Mouse (Mus musculus): Measurements from ENCODE around the gene Phb2.

Phb2 gene

GRCm38 (mm10) chr6:124690517-124690916, 21.6 kb upstream of the Phb2 start:
- DNase-seq (ENCODE audit: low spot score in 2 of 2) = no peak

- no peak for DNase-seq (ENCODE audit: low spot score in 2 of 2)
These were observed 18.7 kb upstream of the Phb2 start for GRCm38 (mm10) chr6:124693243-124693981.

GRCm38 (mm10) chr6:124694166-124694955, 17.8 kb upstream of the Phb2 start:
- peak; percentile 58 to 66 for DNase-seq (ENCODE audit: low spot score in 2 of 2)

DNA sequence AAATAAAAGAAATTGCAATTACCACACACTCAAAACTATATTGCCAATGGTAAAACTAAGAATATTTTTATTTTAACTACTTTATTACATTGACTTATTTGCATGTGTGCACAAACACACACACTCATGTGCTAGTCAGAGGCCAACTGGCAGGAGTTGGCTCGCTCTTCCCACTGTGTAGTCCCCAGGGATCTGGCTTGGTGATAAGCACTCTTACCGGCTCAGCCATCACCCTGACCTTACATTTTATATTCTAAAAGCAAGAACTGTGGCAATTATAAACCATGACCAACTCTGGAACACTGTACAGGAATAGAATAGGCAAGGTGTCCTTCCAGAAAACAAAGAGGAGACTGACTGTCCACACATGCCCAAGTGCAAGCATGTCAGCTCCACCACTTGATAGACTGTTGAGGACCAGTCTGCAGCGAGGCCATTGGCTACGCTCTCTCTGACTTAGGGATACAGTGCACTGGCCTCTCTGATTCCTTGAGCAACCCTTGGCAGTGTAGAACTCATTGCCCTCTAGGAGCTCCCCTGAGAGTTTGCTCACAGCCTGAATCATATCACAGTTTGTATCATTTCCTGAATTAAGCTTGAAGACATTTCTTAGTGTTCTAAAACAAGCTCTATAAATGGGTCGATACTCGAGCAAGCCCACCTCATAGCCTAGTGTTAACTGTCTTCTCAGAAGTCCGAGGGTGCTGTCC, 15.5 kb upstream of the Phb2 start:
- DNase-seq (ENCODE audit: low spot score in 2 of 2) = no peak

GRCm38 (mm10) chr6:124698751-124699150, 13.4 kb upstream of the Phb2 start:
- no peak for DNase-seq (ENCODE audit: low spot score in 2 of 2)

DNA sequence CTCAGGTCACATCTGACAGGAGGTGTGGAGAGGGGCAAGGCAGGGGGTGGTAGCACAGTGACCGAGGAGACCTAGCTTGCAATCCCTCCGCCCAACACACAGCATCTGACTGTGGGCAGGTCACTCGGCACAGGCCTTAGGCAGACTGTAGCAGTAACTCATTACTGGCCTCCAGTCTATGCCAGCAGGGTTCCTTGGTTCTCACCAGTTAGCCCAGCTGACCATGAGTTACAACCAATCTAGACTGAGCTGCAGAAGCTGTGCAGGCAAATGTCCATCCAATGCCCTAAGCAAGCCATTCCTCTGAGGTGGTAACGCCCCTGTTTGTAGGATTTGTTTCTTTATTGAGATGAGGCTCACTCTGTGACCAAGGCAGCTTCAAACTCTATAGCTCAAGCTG, 12.8 kb upstream of the Phb2 start:
- DNase-seq (ENCODE audit: low spot score in 2 of 2) = no peak

DNA sequence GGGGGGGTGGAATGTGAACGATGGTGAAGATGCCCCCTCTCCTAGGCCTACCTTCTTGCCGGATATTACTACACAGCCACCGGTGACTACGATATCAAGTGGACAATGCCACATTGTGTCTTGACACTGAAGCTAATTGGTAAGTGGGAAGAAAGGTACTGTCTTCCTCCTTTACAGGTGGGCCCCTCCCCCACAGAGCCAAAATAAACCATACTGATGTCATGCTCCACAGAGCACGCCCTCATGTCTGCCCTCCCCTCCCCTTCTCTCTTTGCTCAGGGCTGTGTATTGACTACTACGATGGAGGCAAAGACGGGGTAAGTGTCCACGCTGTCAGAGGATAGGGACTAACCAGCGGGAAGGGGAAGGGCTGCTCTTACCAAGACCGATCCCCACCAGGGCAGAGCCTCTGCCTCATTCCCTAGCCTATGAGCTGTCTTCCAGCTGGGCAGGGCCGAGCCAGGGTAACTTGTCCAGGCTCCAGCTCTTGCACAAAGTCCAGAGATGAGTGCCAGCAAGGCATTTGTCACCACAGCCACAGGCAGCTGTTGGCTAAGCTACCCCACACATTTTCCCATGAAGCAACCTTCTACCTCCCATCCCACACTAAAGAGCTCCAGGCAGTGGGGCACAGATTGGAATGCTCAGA, 12.1 kb upstream of the Phb2 start:
- DNase-seq (ENCODE audit: low spot score in 2 of 2) = no peak

GRCm38 (mm10) chr6:124701338-124701737, 10.8 kb upstream of the Phb2 start:
- no peak for DNase-seq (ENCODE audit: low spot score in 2 of 2)

- no peak for DNase-seq (ENCODE audit: low spot score in 2 of 2)
These were observed 9.9 kb upstream of the Phb2 start for GRCm38 (mm10) chr6:124702102-124702783.

- DNase-seq (ENCODE audit: low spot score in 2 of 2) = no peak
These were observed 9.4 kb upstream of the Phb2 start for GRCm38 (mm10) chr6:124702784-124703103.

GRCm38 (mm10) chr6:124703789-124704188, 8.3 kb upstream of the Phb2 start:
- DNase-seq (ENCODE audit: low spot score in 2 of 2) = no peak

DNA sequence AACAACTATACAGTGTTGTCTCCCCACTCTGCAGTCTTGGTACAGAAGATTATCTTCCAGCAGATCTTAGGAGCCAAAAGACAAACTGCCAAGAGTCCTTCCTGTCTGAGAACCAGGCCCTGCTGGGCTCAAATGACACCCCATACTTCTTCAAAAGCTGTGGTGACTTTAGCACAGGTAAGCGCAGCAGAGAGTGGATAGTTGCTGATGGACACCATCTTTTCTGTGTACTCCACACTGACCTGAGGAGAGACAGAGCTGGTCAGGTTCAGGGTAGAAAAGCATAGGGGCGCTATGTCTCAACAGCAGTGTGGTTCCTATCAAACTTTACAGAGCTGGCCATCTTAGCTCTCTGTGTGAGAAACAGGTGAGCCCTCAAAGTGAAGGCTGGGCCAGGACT, 7.7 kb upstream of the Phb2 start:
- no peak for DNase-seq (ENCODE audit: low spot score in 2 of 2)

DNA sequence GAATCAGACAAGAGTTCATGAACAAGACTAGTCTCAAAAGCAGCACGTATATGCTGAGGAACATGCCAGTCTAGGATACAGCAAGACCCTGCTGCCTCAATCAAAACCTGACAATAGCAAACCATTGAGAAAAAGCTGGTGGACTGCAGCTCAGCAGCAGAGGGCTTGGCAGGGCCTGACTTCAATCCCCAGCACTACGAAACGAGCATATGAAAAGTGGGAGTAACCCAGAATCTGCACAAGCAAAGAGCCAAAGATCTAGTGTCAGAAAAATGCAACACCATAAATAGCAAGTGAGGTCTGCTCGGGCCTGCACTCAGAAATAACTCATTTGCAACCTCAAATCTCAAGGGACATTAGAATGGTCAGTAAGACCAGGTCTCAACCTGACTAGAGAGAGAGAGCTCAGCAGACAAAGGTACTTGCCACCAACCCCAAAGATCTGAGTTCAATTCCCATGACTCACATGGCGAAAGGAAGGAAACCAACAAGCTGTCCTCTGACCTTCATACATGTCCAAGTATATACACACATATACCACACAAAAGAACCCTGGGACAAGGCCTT, 6.0 kb upstream of the Phb2 start:
- DNase-seq (ENCODE audit: low spot score in 2 of 2) = no peak

- no peak for DNase-seq (ENCODE audit: low spot score in 2 of 2)
These were observed 3.7 kb upstream of the Phb2 start for GRCm38 (mm10) chr6:124708289-124708889.

- no peak for DNase-seq (ENCODE audit: low spot score in 2 of 2)
These were observed 782 bp downstream of the Phb2 start for GRCm38 (mm10) chr6:124712918-124713317.

DNA sequence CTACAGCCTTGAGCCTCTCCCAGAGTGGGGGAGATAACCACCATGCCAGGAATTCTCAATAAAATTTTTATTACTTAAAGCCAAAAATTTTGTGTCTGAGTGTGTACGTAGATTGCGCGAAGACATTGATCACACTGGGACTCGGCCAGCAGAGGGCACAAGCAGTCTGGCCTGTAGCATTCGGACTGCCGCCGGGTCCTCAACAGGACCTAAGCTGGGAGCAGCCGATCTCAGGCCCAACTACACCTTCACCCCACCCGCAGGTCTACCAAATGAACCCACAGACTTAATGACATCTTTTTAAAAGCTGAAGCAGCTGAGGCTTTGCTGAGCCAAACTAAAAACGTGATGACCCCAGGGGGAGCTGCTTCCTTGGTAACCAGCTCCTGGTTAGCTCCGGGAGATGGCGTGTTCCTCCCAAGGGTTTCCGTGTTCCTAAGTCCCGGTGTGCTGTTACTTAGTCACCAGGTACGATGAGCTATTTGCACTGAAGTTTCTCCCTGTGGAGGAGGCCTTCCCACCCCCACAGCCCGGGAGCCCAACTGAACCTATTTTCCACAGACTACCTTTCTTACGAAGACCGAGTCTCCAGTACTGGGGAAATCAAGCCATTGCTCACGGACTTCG, 4.8 kb downstream of the Phb2 start:
- no peak for DNase-seq (ENCODE audit: low spot score in 2 of 2)

DNA sequence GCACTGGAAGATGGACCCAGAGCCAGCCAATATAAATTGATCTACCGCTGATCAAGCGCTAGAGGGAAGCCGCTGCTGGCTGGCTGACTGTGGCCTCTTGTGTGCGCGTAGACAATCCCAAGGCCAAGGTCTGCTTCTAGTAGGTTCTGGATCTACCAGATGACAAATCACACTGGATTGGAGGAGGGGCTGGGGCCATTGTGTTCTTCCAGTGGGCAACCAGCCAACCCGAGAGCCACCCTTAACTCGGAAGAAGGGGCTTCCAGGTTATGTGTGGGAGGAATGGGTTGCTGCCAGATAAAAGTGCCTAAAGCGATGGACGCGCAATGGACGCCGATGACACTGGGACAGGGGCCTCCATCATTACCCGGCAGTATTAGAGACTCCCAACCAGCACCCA, 5.8 kb downstream of the Phb2 start:
- DNase-seq (ENCODE audit: low spot score in 2 of 2) = no peak

GRCm38 (mm10) chr6:124718703-124719102, 6.6 kb downstream of the Phb2 start:
- DNase-seq (ENCODE audit: low spot score in 2 of 2) = peak; percentile 74 to 78

- DNase-seq (ENCODE audit: low spot score in 2 of 2) = no peak
These were observed 7.3 kb downstream of the Phb2 start for GRCm38 (mm10) chr6:124719354-124719978.

- DNase-seq (ENCODE audit: low spot score in 2 of 2) = no peak
These were observed 8.8 kb downstream of the Phb2 start for GRCm38 (mm10) chr6:124720904-124721303.
